Mouse (Mus musculus) adrenal gland, adult (tissue): ENCODE measurements around the gene Polr3e.

Source experiments
- DNase-seq, 2 experiments: peaks; one replicate each; pipeline ENCODE4 v3.0.0; 2022 to 2023; ENCODE audit warnings: low spot score in 1 of 2; ENCODE audit not compliant: inconsistent age in 2 of 2

The Polr3e gene

GRCm38 (mm10) chr7:120917592-120918461 lies at the start of gene Polr3e:
Polr3e (plus strand) TSS chr7:120917744.
- peak; percentile 100 for DNase-seq

- no peak for DNase-seq
Observed at GRCm38 (mm10) chr7:120869883-120870282, 47.7 kb upstream of the Polr3e start.

GRCm38 (mm10) chr7:120870431-120871008 lies 47.0 kb upstream of the Polr3e start:
- DNase-seq: no peak

GRCm38 (mm10) chr7:120873083-120873482 lies 44.5 kb upstream of the Polr3e start:
- no peak for DNase-seq

- DNase-seq: no peak
Observed at GRCm38 (mm10) chr7:120874021-120874420, 43.5 kb upstream of the Polr3e start.

GRCm38 (mm10) chr7:120874764-120875539 lies 42.6 kb upstream of the Polr3e start:
- peak in 1 of 2 experiments; percentile 38 for DNase-seq

GRCm38 (mm10) chr7:120875540-120876388 lies 41.8 kb upstream of the Polr3e start:
- no peak for DNase-seq

GRCm38 (mm10) chr7:120878271-120878670 lies 39.3 kb upstream of the Polr3e start:
- DNase-seq: no peak

GRCm38 (mm10) chr7:120879972-120880371 lies 37.6 kb upstream of the Polr3e start:
- no peak for DNase-seq

GRCm38 (mm10) chr7:120880770-120881169 lies 36.8 kb upstream of the Polr3e start:
- no peak for DNase-seq

GRCm38 (mm10) chr7:120881451-120881850 lies 36.1 kb upstream of the Polr3e start:
- no peak for DNase-seq

- DNase-seq: no peak
Observed at GRCm38 (mm10) chr7:120882674-120883073, 34.9 kb upstream of the Polr3e start.

GRCm38 (mm10) chr7:120883523-120884290 lies 33.8 kb upstream of the Polr3e start:
- DNase-seq: no peak

- no peak for DNase-seq
Observed at GRCm38 (mm10) chr7:120884746-120885145, 32.8 kb upstream of the Polr3e start.

- no peak for DNase-seq
Observed at GRCm38 (mm10) chr7:120893123-120893522, 24.4 kb upstream of the Polr3e start.

- no peak for DNase-seq
Observed at GRCm38 (mm10) chr7:120897054-120897453, 20.5 kb upstream of the Polr3e start.

- peak; percentile 33 to 54 for DNase-seq
Observed at GRCm38 (mm10) chr7:120897711-120898335, 19.7 kb upstream of the Polr3e start.

GRCm38 (mm10) chr7:120900191-120900590 lies 17.4 kb upstream of the Polr3e start:
- no peak for DNase-seq

- no peak for DNase-seq
Observed at GRCm38 (mm10) chr7:120901701-120902100, 15.8 kb upstream of the Polr3e start.
